Mouse (Mus musculus): ENCODE measurements around the gene Ino80.

Ino80 gene

GRCm38 (mm10) chr2:119337425-119338265, 139.8 kb downstream of the Ino80 start:
- CTCF ChIA-PET: interaction anchor here (0.5 to 2.5 kb wide), 52 partner anchors 10 to 1641 kb away, joined by 3 to 33 read pairs (median 4); partner anchors contain the start of genes Dll4 (in 3 of the 4), Chac1 (in 2 of the 4), Vps18 (in 2 of the 4) and Ino80 (in 1 of the 4)
- POLR2A ChIA-PET: interaction anchor here (0.6 to 3.5 kb wide), 32 partner anchors 9 to 437 kb away, joined by 3 to 29 read pairs (median 4); partner anchors contain the start of genes Chac1 (in 2 of the 4), Dll4 (in 2 of the 4), Ino80 (in 2 of the 4) and Vps18 (in 1 of the 4)

GRCm38 (mm10) chr2:119336470-119336869, 141.0 kb downstream of the Ino80 start:
- ChIA-PET CTCF (interaction anchor here (0.7 to 2.5 kb wide), 5 partner anchors 8 to 196 kb away, joined by 3 to 33 read pairs (median 12); partner anchors contain the start of gene Dll4 (in 2 of the 4)), POLR2A (interaction anchor here (0.6 to 3.5 kb wide), 9 partner anchors 8 to 314 kb away, joined by 3 to 29 read pairs (median 5); partner anchors contain the start of genes Dll4 (in 2 of the 4), Chac1 (in 1 of the 4) and Ino80 (in 1 of the 4))

DNA sequence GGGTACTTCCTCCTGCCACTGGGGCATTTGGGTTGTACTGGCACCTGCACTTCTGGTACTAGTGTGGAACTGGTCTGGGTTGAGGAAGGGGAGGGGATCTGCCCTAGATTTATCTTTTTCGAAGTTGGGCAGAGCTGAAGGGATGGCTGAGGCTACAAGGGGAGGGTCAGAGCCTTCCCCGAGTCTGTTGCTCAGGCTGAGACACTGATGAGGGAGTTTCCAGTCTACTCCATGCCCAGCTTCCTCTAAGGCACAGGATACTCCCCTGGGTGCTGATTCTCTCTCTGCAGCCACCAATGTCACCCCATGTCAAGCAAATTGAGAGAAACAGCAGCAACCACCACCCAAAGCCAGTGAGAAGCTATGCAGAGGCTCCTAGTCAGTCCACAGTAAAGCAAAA, 141.5 kb downstream of the Ino80 start:
- ChIA-PET CTCF (interaction anchor here in 3 of 4 experiments (0.7 to 2.5 kb wide), 3 partner anchors 9 to 196 kb away, joined by 3 to 33 read pairs (median 12); partner anchors contain the start of gene Dll4 (in 1 of the 3)), POLR2A (interaction anchor here (0.6 to 3.5 kb wide), 6 partner anchors 10 to 314 kb away, joined by 3 to 27 read pairs (median 5); partner anchors contain the start of genes Dll4 (in 2 of the 4) and Chac1 (in 1 of the 4))

GRCm38 (mm10) chr2:119335535-119335934, 142.0 kb downstream of the Ino80 start:
- CTCF ChIA-PET: interaction anchor here in 1 of 4 experiments (1.0 kb wide), 1 partner anchor 9 kb away, joined by 3 read pairs; no protein-coding TSS in a partner anchor
- POLR2A ChIA-PET: interaction anchor here in 2 of 4 experiments (1.3 to 1.9 kb wide), 4 partner anchors 10 to 41 kb away, joined by 4 to 10 read pairs (median 5); partner anchors contain the start of genes Chac1 (in 1 of the 2) and Dll4 (in 1 of the 2)

GRCm38 (mm10) chr2:119334964-119335525, 142.4 kb downstream of the Ino80 start:
- CTCF ChIA-PET: interaction anchor here in 2 of 4 experiments (0.7 to 1.0 kb wide), 4 partner anchors 8 to 37 kb away, joined by 3 to 5 read pairs (median 3); partner anchors contain the start of gene Dll4 (in 1 of the 2)
- POLR2A ChIA-PET: interaction anchor here in 3 of 4 experiments (0.6 to 1.9 kb wide), 12 partner anchors 9 to 127 kb away, joined by 3 to 10 read pairs (median 4); partner anchors contain the start of genes Chac1 (in 2 of the 3) and Dll4 (in 2 of the 3)

DNA sequence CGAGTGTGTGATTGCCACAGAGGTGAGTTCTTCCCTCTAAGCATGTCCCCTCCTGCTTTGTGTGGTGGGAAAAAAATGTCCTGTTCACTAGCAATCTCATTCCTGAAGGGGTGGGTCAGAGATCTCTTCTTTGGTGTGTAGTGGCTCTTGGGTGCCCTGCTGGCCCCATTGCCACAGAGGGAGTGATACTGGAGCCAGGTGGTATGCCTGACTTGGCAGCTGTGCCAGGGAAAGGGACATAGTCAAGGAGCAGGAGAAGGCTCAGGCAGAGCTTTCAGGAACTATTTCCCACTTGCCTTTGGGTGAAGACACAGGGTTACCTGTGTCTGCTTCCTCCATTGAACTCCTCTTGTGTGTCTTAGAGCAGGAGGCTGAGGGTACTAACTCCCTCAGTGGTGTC, 143.4 kb downstream of the Ino80 start:
- CTCF ChIA-PET: interaction anchor here in 1 of 4 experiments (0.7 to 1.0 kb wide), 2 partner anchors 9 to 18 kb away, joined by 3 read pairs; partner anchors contain the start of gene Dll4
- POLR2A ChIA-PET: interaction anchor here in 3 of 4 experiments (0.6 to 1.9 kb wide), 11 partner anchors 8 to 128 kb away, joined by 3 to 10 read pairs (median 4); partner anchors contain the start of genes Dll4 (in 2 of the 3) and Chac1 (in 1 of the 3)

- ChIA-PET POLR2A (interaction anchor here in 2 of 4 experiments (0.8 to 3.2 kb wide), 10 partner anchors 9 to 98 kb away, joined by 3 to 10 read pairs (median 4); partner anchors contain the start of gene Chac1 (in 1 of the 2)), CTCF (interaction anchor here in 2 of 4 experiments (0.6 to 1.3 kb wide), 5 partner anchors 13 to 255 kb away, joined by 3 to 4 read pairs (median 3); no protein-coding TSS in a partner anchor)
Observed at GRCm38 (mm10) chr2:119332177-119332661, 145.3 kb downstream of the Ino80 start.

DNA sequence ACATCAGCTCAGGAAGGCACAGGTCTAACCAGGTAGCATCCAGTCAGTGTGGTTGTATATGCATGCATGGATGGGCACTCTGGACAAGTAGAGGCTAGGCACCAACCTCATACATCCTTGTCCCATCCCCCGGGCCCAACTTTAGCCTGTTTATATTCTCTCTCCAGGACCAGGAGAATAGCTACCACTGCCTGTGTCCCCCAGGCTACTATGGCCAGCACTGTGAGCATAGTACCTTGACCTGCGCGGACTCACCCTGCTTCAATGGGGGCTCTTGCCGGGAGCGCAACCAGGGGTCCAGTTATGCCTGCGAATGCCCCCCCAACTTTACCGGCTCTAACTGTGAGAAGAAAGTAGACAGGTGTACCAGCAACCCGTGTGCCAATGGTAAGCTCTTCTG, 146.7 kb downstream of the Ino80 start:
- CTCF ChIA-PET: interaction anchor here in 2 of 4 experiments (0.7 to 1.0 kb wide), 2 partner anchors 31 to 185 kb away, joined by 4 read pairs; no protein-coding TSS in a partner anchor

GRCm38 (mm10) chr2:119329123-119329817, 148.2 kb downstream of the Ino80 start:
- ChIA-PET CTCF (interaction anchor here in 2 of 4 experiments (1.5 to 5.5 kb wide), 2 partner anchors 8 to 30 kb away, joined by 4 to 33 read pairs; no protein-coding TSS in a partner anchor), POLR2A (interaction anchor here in 3 of 4 experiments (0.9 to 2.1 kb wide), 4 partner anchors 8 to 25 kb away, joined by 3 to 8 read pairs (median 5); no protein-coding TSS in a partner anchor)

More for the DNA sequence above, 146.7 kb downstream of the Ino80 start:
- POLR2A ChIA-PET: interaction anchor here in 2 of 4 experiments (0.8 to 3.2 kb wide), 4 partner anchors 20 to 31 kb away, joined by 4 to 10 read pairs (median 5); partner anchors contain the start of gene Chac1 (in 1 of the 2)

GRCm38 (mm10) chr2:119328546-119328945, 148.9 kb downstream of the Ino80 start:
- CTCF ChIA-PET: interaction anchor here in 2 of 4 experiments (0.8 to 5.5 kb wide), 3 partner anchors 9 to 29 kb away, joined by 3 to 33 read pairs (median 4); no protein-coding TSS in a partner anchor

GRCm38 (mm10) chr2:119327942-119328526, 149.5 kb downstream of the Ino80 start:
- CTCF ChIA-PET: interaction anchor here in 2 of 4 experiments (0.8 to 5.5 kb wide), 4 partner anchors 9 to 28 kb away, joined by 3 to 33 read pairs (median 5); no protein-coding TSS in a partner anchor
- POLR2A ChIA-PET: interaction anchor here in 2 of 4 experiments (0.8 to 2.1 kb wide), 7 partner anchors 9 to 186 kb away, joined by 3 to 8 read pairs (median 5); no protein-coding TSS in a partner anchor

More at GRCm38 (mm10) chr2:119328546-119328945, 148.9 kb downstream of the Ino80 start:
- POLR2A ChIA-PET: interaction anchor here in 3 of 4 experiments (0.8 to 2.1 kb wide), 8 partner anchors 9 to 186 kb away, joined by 3 to 8 read pairs (median 4); no protein-coding TSS in a partner anchor

DNA sequence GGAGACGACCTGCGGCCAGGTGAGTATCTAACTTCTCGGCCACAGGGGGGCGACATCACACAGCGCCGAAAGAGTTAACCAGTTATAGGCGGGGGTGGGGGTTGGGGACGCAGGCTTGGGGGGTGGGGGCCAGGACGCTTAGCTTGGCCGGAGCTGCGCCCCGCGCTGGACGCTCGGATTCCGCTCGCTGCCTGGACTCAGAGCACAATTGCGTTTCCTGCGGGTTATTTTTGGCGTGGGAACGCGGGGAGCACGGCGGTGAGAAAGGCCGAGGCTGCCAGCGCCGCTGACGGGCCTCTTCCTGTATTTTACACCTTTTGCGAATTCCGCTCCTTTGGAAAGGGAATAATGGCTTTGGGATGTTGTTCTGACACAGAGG, 150.4 kb downstream of the Ino80 start:
- CTCF ChIA-PET: interaction anchor here (0.5 to 5.5 kb wide), 45 partner anchors 8 to 1034 kb away, joined by 3 to 33 read pairs (median 4); partner anchors contain the start of genes Vps18 (in 2 of the 4), Chp1 (in 1 of the 4), Exd1 (in 1 of the 4) and Plcb2 (in 1 of the 4)
- POLR2A ChIA-PET: interaction anchor here (0.6 to 5.5 kb wide), 31 partner anchors 8 to 788 kb away, joined by 3 to 32 read pairs (median 5); partner anchors contain the start of genes Chac1 (in 2 of the 4), Spint1 (in 2 of the 4), Vps18 (in 2 of the 4) and Ino80 (in 1 of the 4)

DNA sequence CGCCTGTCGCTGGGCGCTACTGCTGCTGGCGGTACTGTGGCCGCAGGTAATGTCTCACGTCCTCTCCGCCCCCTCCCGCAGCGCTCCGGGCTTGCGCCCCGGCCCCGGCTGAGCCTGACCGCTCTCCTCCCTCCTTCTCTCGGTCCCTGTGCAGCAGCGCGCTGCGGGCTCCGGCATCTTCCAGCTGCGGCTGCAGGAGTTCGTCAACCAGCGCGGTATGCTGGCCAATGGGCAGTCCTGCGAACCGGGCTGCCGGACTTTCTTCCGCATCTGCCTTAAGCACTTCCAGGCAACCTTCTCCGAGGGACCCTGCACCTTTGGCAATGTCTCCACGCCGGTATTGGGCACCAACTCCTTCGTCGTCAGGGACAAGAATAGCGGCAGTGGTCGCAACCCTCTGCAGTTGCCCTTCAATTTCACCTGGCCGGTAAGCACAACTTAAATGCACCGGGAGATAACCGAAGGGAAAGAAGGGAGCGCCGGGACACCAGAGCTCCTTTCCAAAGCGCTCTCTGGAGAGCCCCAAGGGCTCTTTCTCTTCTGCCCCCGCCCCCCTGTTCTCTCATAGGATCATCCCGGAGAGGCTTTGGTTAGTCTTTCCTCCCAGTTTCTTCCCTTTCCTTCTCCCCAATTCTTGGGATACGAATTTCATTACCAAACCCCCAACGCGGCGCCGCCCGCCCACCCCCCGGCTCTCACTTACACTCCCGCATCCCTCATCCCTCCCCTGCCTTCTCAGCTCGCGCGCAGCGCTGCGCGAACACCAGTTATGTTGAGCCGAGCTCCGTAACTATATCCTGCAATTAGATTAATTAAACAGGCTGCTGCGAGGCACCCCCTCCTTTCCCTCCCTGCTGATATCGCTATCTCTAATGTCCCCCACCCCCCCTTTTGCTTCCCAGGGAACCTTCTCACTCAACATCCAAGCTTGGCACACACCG, 151.1 kb downstream of the Ino80 start:
- ChIA-PET POLR2A (interaction anchor here (0.6 to 5.5 kb wide), 44 partner anchors 9 to 787 kb away, joined by 3 to 32 read pairs (median 5); partner anchors contain the start of genes Chac1 (in 3 of the 4), Spint1 (in 2 of the 4), Vps18 (in 2 of the 4) and Ino80 (in 1 of the 4)), CTCF (interaction anchor here (0.5 to 5.5 kb wide), 49 partner anchors 9 to 1033 kb away, joined by 3 to 33 read pairs (median 4); partner anchors contain the start of genes Chp1 (in 2 of the 4), Exd1 (in 2 of the 4), Vps18 (in 2 of the 4) and Mga (in 1 of the 4))

DNA sequence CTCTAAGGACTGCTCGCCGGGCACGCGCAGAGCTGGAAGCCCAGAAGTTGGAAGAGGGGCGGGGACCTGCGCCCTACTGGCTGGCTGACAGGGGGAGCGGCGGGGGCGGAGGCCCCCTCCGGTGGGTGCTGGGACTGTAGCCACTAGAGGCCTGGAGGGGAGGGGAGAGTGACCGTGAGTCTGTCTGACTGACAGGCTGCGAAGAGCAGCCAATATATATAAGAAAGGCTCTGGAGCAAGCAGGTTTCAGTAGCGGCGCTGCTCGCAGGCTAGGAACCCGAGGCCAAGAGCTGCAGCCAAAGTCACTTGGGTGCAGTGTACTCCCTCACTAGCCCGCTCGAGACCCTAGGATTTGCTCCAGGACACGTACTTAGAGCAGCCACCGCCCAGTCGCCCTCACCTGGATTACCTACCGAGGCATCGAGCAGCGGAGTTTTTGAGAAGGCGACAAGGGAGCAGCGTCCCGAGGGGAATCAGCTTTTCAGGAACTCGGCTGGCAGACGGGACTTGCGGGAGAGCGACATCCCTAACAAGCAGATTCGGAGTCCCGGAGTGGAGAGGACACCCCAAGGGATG, 151.8 kb downstream of the Ino80 start, which contains the start of gene Dll4:
Gene Dll4 (plus strand): TSS at position 217 of the 576 bp plus-strand sequence.
- POLR2A ChIA-PET: interaction anchor here in 3 of 4 experiments (0.5 to 5.5 kb wide), 45 partner anchors 9 to 416 kb away, joined by 3 to 32 read pairs (median 6); partner anchors contain the start of genes Chac1 (in 3 of the 3), Ino80 (in 2 of the 3), Vps18 (in 2 of the 3) and Itpka (in 1 of the 3)
- CTCF ChIA-PET: interaction anchor here (0.8 to 5.5 kb wide), 15 partner anchors 9 to 222 kb away, joined by 3 to 33 read pairs (median 6); partner anchors contain the start of genes Vps18 (in 2 of the 4), Chp1 (in 1 of the 4) and Exd1 (in 1 of the 4)
